Mouse (Mus musculus) G1E (cell line): ENCODE data around the gene Rnf111.

ENCODE experiments used
- CTCF ChIP-seq: IDR thresholded peaks from 2 replicates; pipeline ENCODE4 v1.5.1; 2012; ENCODE audit warnings: low read depth, low read length, inconsistent platforms, mixed read lengths
- GATA1 ChIP-seq: IDR thresholded peaks from 2 replicates; pipeline ENCODE4 v1.6.1; 2012; ENCODE audit warnings: borderline replicate concordance, low read length, inconsistent platforms, mixed read lengths
- GATA2 ChIP-seq: IDR thresholded peaks from 2 replicates; pipeline ENCODE4 v1.6.1; 2012; ENCODE audit warnings: low read depth, low read length, inconsistent platforms, borderline replicate concordance
- POLR2AphosphoS5 ChIP-seq: IDR thresholded peaks from 2 replicates; pipeline ENCODE4 v1.6.1; 2012; ENCODE audit warnings: low read depth, low read length, inconsistent platforms; ENCODE audit not compliant: insufficient replicate concordance
- TAL1 ChIP-seq: conservative IDR thresholded peaks from 2 replicates; pipeline ENCODE4 v1.6.1; 2012; ENCODE audit warnings: low read depth, low read length, inconsistent platforms, mixed read lengths

GRCm38 (mm10) chr9:70503626-70504041 lies at the start of gene Rnf111:
- TF ChIP-seq GATA1 (no peak), CTCF (no peak), TAL1 (no peak), GATA2 (no peak), POLR2AphosphoS5 (no peak)
